Mouse (Mus musculus) liver, adult 2 months (tissue): ENCODE data around the gene Sdf4.

Source experiments
- CTCF ChIP-seq: fragments of 200-500 bp; IDR thresholded peaks from 2 replicates; pipeline ENCODE4 v1.5.1; 2011; ENCODE audit warnings: low read depth, low read length, control low read depth
- POLR2A ChIP-seq: fragments of 200-500 bp; IDR thresholded peaks from 2 replicates; pipeline ENCODE4 v1.6.1; 2011; ENCODE audit warnings: low read length, control low read depth; ENCODE audit not compliant: insufficient read depth; ENCODE audit errors: extremely low read depth

DNA sequence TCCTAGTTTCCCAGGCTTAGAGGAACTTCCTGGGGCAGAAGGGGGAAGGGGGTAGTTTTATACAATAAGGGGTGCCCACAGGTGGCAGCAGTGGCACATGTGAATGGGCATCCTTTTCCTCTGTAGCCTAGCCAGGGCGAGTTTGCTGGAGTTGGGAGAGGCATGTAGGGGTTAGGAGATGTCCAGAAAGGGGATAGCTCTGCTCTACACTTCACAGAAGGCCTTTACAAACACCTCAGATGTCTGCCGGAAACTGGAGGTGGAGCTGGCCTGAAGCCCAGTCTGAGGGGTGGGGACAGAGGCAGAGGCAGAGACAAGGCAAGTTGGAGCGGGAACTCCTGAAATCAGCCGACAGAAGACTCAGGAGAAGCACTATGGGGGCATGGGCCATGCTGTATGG lies 33.3 kb downstream of the Sdf4 start, which contains the start of gene Tnfrsf18:
- TF ChIP-seq CTCF (peak; percentile 13; the same call in 1 of the 2 replicates), POLR2A (no peak)
